Mouse (Mus musculus): ENCODE data around the gene Gm43518.

DNA sequence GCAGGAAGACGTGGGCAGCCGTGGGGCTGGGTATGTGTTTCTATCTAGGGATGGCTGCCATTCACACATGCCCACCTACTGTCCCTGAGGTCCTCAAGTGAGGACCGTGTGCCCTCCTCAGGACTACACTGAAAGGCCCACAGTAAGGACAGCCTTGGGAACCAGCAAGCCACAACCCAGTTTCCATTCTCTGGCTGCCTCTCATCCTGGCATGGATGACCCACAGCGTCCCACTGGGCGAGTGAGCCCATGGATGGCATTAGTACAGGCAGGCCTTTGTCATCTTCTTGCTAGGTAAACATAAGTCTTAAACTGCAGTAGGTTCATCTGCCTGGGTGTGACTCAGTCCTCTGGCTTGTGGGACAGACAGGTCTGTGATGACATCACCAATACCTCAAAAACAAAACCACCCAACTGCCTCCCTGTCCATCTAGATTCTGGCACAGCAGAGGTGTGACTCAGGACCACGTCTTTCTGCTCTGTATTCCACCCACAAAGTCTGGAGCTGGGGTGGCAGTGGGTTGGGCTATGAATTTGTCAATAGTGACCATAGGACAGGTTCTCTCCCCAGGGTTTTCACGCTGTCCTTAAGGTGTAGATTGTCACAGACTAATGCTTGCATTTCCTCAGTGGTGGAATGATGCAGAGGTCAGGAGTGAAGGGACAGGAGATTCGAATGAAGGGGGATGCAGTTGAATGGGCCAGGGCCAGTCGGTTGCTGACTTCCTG lies 53.5 kb downstream of the Gm43518 start:
- TF ChIP-seq CTCF (IDR thresholded peaks at IDR 0.05; ENCODE audit: insufficient read depth, low read depth, low read length) = no peak
- TF ChIP-seq POLR2A (IDR thresholded peaks at IDR 0.05; ENCODE audit: insufficient read depth, low read depth, low read length) = no peak

Measured in olfactory bulb, adult 2 months (tissue).